Comparison of ENCODE assay signal across 17 mouse cellular contexts in genomic region chr3:89515444-89515843, GRCm38 (mm10). TPM values are rescaled to one million over a fixed set of nuclear protein-coding genes. Genes with fewer than 3 reads are reported as not detected.
"Had no signal": no experiment of that assay in that cellular context is flagged by ENCODE, and none has a peak within 500 bp of the region (broad histone marks: within the 10 kb centered on the region; RNA-seq: fewer than 3 reads in every experiment).

No protein-coding gene starts in this region.

- H3K9ac ChIP-seq: lung, embryonic 14.5 days; midbrain, embryonic 12.5 days; neural tube, embryonic 13.5 days; neural tube, embryonic 15.5 days; stomach, embryonic 15.5 days had no signal

- H3K9me3 ChIP-seq: stomach, embryonic 15.5 days had no signal

- H3K27ac ChIP-seq: midbrain, embryonic 10.5 days; midbrain, embryonic 12.5 days; neural tube, embryonic 13.5 days; neural tube, embryonic 15.5 days; stomach, embryonic 15.5 days; stomach, postnatal 0 days had no signal

- H3K36me3 ChIP-seq: midbrain, embryonic 10.5 days; midbrain, embryonic 12.5 days; neural tube, embryonic 13.5 days; neural tube, embryonic 15.5 days; stomach, embryonic 15.5 days had no signal

- H3K4me3 ChIP-seq: midbrain, embryonic 10.5 days; midbrain, embryonic 12.5 days; myocyte; neural tube, embryonic 13.5 days; neural tube, embryonic 15.5 days; stomach, embryonic 15.5 days had no signal

- DNase-seq: lung, embryonic 14.5 days; lung, postnatal 10 days; lung, postnatal 4 days; midbrain, embryonic 14.5 days; right cerebral cortex, postnatal 14 days; thymus, adult 2 months; thymus, postnatal 25 days; thymus, postnatal 4 days had no signal

RNA-seq across cellular contexts. Expression of gene Kcnn3, which starts 4.5 kb away (rescaled TPM):
- total RNA-seq: megakaryocyte, adult 5-6 weeks; megakaryocyte-erythroid progenitor cell, adult 5-6 weeks had no signal
